Mouse (Mus musculus): ENCODE measurements around the gene Tenm4. TPM values are rescaled to one million over a fixed set of nuclear protein-coding genes. Genes with fewer than 3 reads are reported as not detected.

Tenm4 gene
- polyA plus RNA-seq (2017; shearing (Covaris generic)), result 0.95 TPM

GRCm38 (mm10) chr7:96170924-96171595 lies at the start of gene Tenm4:
TSS of gene Tenm4 (plus strand) at chr7:96171246.

GRCm38 (mm10) chr7:96951281-96952051 lies 780.4 kb downstream of the Tenm4 start, which contains the start of gene Nars2:
TSS of gene Nars2 (plus strand) at chr7:96951505.

Measured in inflammation-experienced regulatory T-cells, adult 16 weeks (primary cell).